Mouse (Mus musculus): Measurements from ENCODE around the gene Uchl4. TPM values are rescaled to one million over a fixed set of nuclear protein-coding genes. Genes with fewer than 3 reads are reported as not detected.
A peak's percentile ranks its signal among the peaks of the same experiment; 100 is the strongest.

The Uchl4 gene
- polyA plus RNA-seq, 1 experiment from 2014 or later = 2.4 TPM

GRCm38 (mm10) chr9:64277706-64278105 is 42.7 kb downstream of the Uchl4 start:
- no peak overlapping the region for H3K4me3 ChIP-seq (ENCODE audit: low read length)
- H3K36me3 ChIP-seq (ENCODE audit: control insufficient read depth, insufficient read depth, low read length) = no peaks in the 10 kb centered on the region
- no peak overlapping the region for H3K4me2 ChIP-seq (ENCODE audit: low read depth, low read length)
- ATAC-seq = no peak
- no peaks in the 10 kb centered on the region for H3K27me3 ChIP-seq (replicated peaks; ENCODE audit: control insufficient read depth, insufficient read depth, low read length)
- H3K4me1 ChIP-seq (ENCODE audit: control insufficient read depth, insufficient read depth, low read length) = peaks cover 4% of the 10 kb centered on the region
- no peak overlapping the region for H3K27ac ChIP-seq (ENCODE audit: low read length)
- no peaks in the 10 kb centered on the region for H3K9me3 ChIP-seq (ENCODE audit: control insufficient read depth, low read length)
- H3K9ac ChIP-seq (ENCODE audit: low read depth, low read length) = no peak overlapping the region
- 72% methylated on average over 8 of the region's 8 CpGs for WGBS

- ATAC-seq = no peak
Observed at GRCm38 (mm10) chr9:64278665-64279310, 43.8 kb downstream of the Uchl4 start.

GRCm38 (mm10) chr9:64281105-64281780 is 46.2 kb downstream of the Uchl4 start, which contains the start of gene Tipin:
Tipin (plus strand) TSS chr9:64281581.
- 1% methylated on average over 46 of the region's 46 CpGs for WGBS
- Histone ChIP-seq H3K9me3 (ENCODE audit: control insufficient read depth, low read length) (no peaks in the 10 kb centered on the region), H3K27me3 (replicated peaks; ENCODE audit: control insufficient read depth, insufficient read depth, low read length) (no peaks in the 10 kb centered on the region), H3K9ac (ENCODE audit: low read depth, low read length) (peak within 1 kb of the TSS; percentile 96), H3K4me1 (ENCODE audit: control insufficient read depth, insufficient read depth, low read length) (peaks cover 5% of the 10 kb centered on the region), H3K27ac (ENCODE audit: low read length) (peak within 1 kb of the TSS; percentile 88), H3K4me2 (ENCODE audit: low read depth, low read length) (peak within 1 kb of the TSS; percentile 64), H3K36me3 (ENCODE audit: control insufficient read depth, insufficient read depth, low read length) (no peaks in the 10 kb centered on the region), H3K4me3 (ENCODE audit: low read length) (peak within 1 kb of the TSS; percentile 94)
- peak; percentile 95 for ATAC-seq

More at GRCm38 (mm10) chr9:64278665-64279310, 43.8 kb downstream of the Uchl4 start:
- no peak overlapping the region for H3K9ac ChIP-seq (ENCODE audit: low read depth, low read length)
- H3K4me1 ChIP-seq (ENCODE audit: control insufficient read depth, insufficient read depth, low read length) = peaks cover 5% of the 10 kb centered on the region
- WGBS = 96% methylated on average over 6 of the region's 6 CpGs
- no peak overlapping the region for H3K4me3 ChIP-seq (ENCODE audit: low read length)
- no peaks in the 10 kb centered on the region for H3K9me3 ChIP-seq (ENCODE audit: control insufficient read depth, low read length)
- no peaks in the 10 kb centered on the region for H3K27me3 ChIP-seq (replicated peaks; ENCODE audit: control insufficient read depth, insufficient read depth, low read length)
- H3K4me2 ChIP-seq (ENCODE audit: low read depth, low read length) = no peak overlapping the region
- no peak overlapping the region for H3K27ac ChIP-seq (ENCODE audit: low read length)
- H3K36me3 ChIP-seq (ENCODE audit: control insufficient read depth, insufficient read depth, low read length) = no peaks in the 10 kb centered on the region

DNA sequence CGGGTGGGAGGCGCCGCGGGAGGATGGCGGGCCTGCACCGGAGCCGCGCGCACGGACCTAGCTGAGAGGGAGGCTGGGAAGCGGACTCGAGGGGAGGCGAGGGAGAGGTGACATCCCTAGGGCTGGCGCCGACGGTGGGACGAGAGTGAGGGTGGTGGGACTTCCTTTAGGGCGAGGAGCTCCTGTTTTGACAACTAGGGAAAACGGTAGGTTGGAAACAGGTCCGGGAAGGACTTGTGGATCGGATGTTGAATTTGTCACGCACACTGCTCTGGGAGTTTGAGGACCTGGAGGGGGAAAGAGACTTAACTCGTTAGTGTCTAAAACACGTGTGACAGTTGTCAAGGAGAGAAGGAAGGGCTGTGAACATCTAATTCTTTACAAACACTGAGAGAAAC is 46.8 kb downstream of the Uchl4 start:
- peak overlapping the region; percentile 64 for H3K4me2 ChIP-seq (ENCODE audit: low read depth, low read length)
- H3K27ac ChIP-seq (ENCODE audit: low read length) = peak overlapping the region; percentile 88
- H3K9ac ChIP-seq (ENCODE audit: low read depth, low read length) = peak overlapping the region; percentile 96
- H3K27me3 ChIP-seq (replicated peaks; ENCODE audit: control insufficient read depth, insufficient read depth, low read length) = no peaks in the 10 kb centered on the region
- H3K36me3 ChIP-seq (ENCODE audit: control insufficient read depth, insufficient read depth, low read length) = no peaks in the 10 kb centered on the region
- peak overlapping the region; percentile 94 for H3K4me3 ChIP-seq (ENCODE audit: low read length)
- under 1% methylated on average over 24 of the region's 24 CpGs for WGBS
- no peaks in the 10 kb centered on the region for H3K9me3 ChIP-seq (ENCODE audit: control insufficient read depth, low read length)
- H3K4me1 ChIP-seq (ENCODE audit: control insufficient read depth, insufficient read depth, low read length) = peaks cover 5% of the 10 kb centered on the region
- ATAC-seq = peak; percentile 91

DNA sequence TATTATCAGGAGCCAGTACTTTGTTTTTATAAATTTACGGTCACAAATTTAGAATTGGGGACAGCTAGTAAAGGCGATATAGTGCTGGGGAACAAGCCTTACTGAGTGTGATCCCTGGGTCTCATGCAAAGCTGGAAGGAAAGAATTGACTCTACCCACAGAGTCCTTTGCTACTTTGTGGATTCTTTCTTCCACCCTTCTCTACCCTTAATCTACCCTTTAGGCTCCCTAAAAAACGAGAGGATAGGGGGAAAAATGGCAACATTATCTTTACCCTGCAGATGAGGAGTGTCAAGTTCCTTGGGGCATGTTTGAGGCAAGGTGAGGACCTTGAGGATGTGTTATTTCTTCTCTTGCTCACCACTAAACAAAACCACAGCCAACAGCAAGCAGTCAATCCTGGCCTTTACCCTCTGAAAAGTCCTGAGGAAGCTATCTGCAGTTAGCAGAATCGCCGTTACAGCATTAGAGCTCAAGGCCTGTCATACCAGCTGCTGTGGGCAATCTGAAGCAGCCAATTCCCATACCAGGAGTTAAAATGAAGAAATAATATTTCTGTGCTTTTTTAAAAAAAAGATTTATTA is 47.5 kb downstream of the Uchl4 start:
- Histone ChIP-seq H3K27me3 (replicated peaks; ENCODE audit: control insufficient read depth, insufficient read depth, low read length) (no peaks in the 10 kb centered on the region), H3K27ac (ENCODE audit: low read length) (no peak overlapping the region; the same call in 1 of the 2 replicates), H3K36me3 (ENCODE audit: control insufficient read depth, insufficient read depth, low read length) (no peaks in the 10 kb centered on the region), H3K9ac (ENCODE audit: low read depth, low read length) (peak overlapping the region; percentile 96), H3K4me1 (ENCODE audit: control insufficient read depth, insufficient read depth, low read length) (peaks cover 5% of the 10 kb centered on the region), H3K4me3 (ENCODE audit: low read length) (peak overlapping the region; percentile 94), H3K9me3 (ENCODE audit: control insufficient read depth, low read length) (no peaks in the 10 kb centered on the region), H3K4me2 (ENCODE audit: low read depth, low read length) (peak overlapping the region; percentile 64)
- WGBS = 38% methylated on average over 5 of the region's 5 CpGs
- ATAC-seq = no peak

Small RNAs within 50 kb of the gene (microRNA-seq; reads per million reads assigned to microRNA genes)
- gene Gm24106 = not detected

Other genes starting within 250 kb of the Uchl4 start
- 3.9 and 8.1 TPM in 2 replicates for gene Smad6, start 213.1 kb upstream of the Uchl4 start, polyA plus RNA-seq (2015; fragmentation: Nextera tagmentation; extraction: Ambion mirVana)
- 0.15 and 0.40 TPM in 2 replicates for gene Lctl, start 118.1 kb upstream of the Uchl4 start, polyA plus RNA-seq (2015; fragmentation: Nextera tagmentation; extraction: Ambion mirVana)
- gene Zwilch, start 62.1 kb upstream of the Uchl4 start, polyA plus RNA-seq (2015; fragmentation: Nextera tagmentation; extraction: Ambion mirVana) = 17.3 and 22.0 TPM in 2 replicates
- gene Rpl4, start 61.8 kb upstream of the Uchl4 start, polyA plus RNA-seq (2015; fragmentation: Nextera tagmentation; extraction: Ambion mirVana) = 1,062 and 1,181 TPM in 2 replicates
- 36.2 and 36.5 TPM in 2 replicates for gene Snapc5, start 55.9 kb upstream of the Uchl4 start, polyA plus RNA-seq (2015; fragmentation: Nextera tagmentation; extraction: Ambion mirVana)
- 97.4 and 104 TPM in 2 replicates for gene Map2k1, start 18.4 kb downstream of the Uchl4 start, polyA plus RNA-seq (2015; fragmentation: Nextera tagmentation; extraction: Ambion mirVana)
- 129 and 142 TPM in 2 replicates for gene Tipin, start 46.4 kb downstream of the Uchl4 start, polyA plus RNA-seq (2015; fragmentation: Nextera tagmentation; extraction: Ambion mirVana)
- gene Dis3l, start 106.1 kb downstream of the Uchl4 start, polyA plus RNA-seq (2015; fragmentation: Nextera tagmentation; extraction: Ambion mirVana) = 20.3 and 21.4 TPM in 2 replicates
- 0.71 and 0.76 TPM in 2 replicates for gene Megf11, start 150.4 kb downstream of the Uchl4 start, polyA plus RNA-seq (2015; fragmentation: Nextera tagmentation; extraction: Ambion mirVana)